Mouse (Mus musculus) CD4-positive, CD25-positive, alpha-beta regulatory T cell, adult 4 months (primary cell): ENCODE measurements around the gene Pak6. TPM values are rescaled to one million over a fixed set of nuclear protein-coding genes. Genes with fewer than 3 reads are reported as not detected.

Source experiments
- ATAC-seq: one replicate; pipeline ENCODE4 v1.8.0; 2017
- polyA plus RNA-seq, 2 experiments: library from polyadenylated mRNA; unstranded; fragments of 100-300 nt; shearing (Covaris generic); gene quantifications; one replicate each; pipeline ENCODE4 v1.2.1; 2017

Gene Pak6
- polyA plus RNA-seq, 2 experiments from 2014 or later = 0.13 to 1.3 TPM

- ATAC-seq = no peak
These were observed 68.9 kb downstream of the Pak6 start for GRCm38 (mm10) chr2:118731981-118732380.

- no peak for ATAC-seq
These were observed 70.2 kb downstream of the Pak6 start for GRCm38 (mm10) chr2:118733341-118733740.

- no peak for ATAC-seq
These were observed 77.2 kb downstream of the Pak6 start for GRCm38 (mm10) chr2:118740341-118740740.

- no peak for ATAC-seq
These were observed 78.1 kb downstream of the Pak6 start for GRCm38 (mm10) chr2:118741183-118741582.

- ATAC-seq = peak; percentile 51
These were observed 80.3 kb downstream of the Pak6 start for GRCm38 (mm10) chr2:118743261-118743943.

- no peak for ATAC-seq
These were observed 81.5 kb downstream of the Pak6 start for GRCm38 (mm10) chr2:118744621-118745020.

- peak; percentile 84 for ATAC-seq
These were observed 82.3 kb downstream of the Pak6 start, which contains the start of gene Inafm2 for GRCm38 (mm10) chr2:118745232-118745884. Gene Inafm2 (plus strand): TSS chr2:118745758.

- ATAC-seq = peak; percentile 32
These were observed 83.1 kb downstream of the Pak6 start for GRCm38 (mm10) chr2:118745915-118746901.

GRCm38 (mm10) chr2:118747301-118747960 lies 84.3 kb downstream of the Pak6 start:
- ATAC-seq = no peak

Other genes starting within 250 kb of the Pak6 start
- 100 to 1,000 TPM; 272 to 283 TPM for gene Srp14, start 183.6 kb upstream of the Pak6 start, polyA plus RNA-seq
- gene Bmf, start 113.6 kb upstream of the Pak6 start, polyA plus RNA-seq = 1 to 10 TPM; 1.3 to 4.2 TPM
- gene Bub1b, start 65.1 kb upstream of the Pak6 start, polyA plus RNA-seq = 10 to 100 TPM in 1 of 2 experiments, 1 to 10 TPM in 1; 3.0 to 11.1 TPM
- not detected for gene Ankrd63, start 40.7 kb downstream of the Pak6 start, polyA plus RNA-seq
- 10 to 100 TPM; 15.7 to 20.8 TPM for gene Plcb2, start 65.1 kb downstream of the Pak6 start, polyA plus RNA-seq
- gene Inafm2, start 82.5 kb downstream of the Pak6 start, polyA plus RNA-seq = 10 to 100 TPM; 18.6 to 20.6 TPM
- not detected for gene Ccdc9b, start 99.4 kb downstream of the Pak6 start, polyA plus RNA-seq
- gene Phgr1, start 109.5 kb downstream of the Pak6 start, polyA plus RNA-seq = not detected
- gene Disp2, start 116.4 kb downstream of the Pak6 start, polyA plus RNA-seq = not detected
- 10 to 100 TPM; 12.8 to 15.2 TPM for gene Knstrn, start 150.7 kb downstream of the Pak6 start, polyA plus RNA-seq
- 10 to 100 TPM; 45.7 to 58.8 TPM for gene Ivd, start 198.7 kb downstream of the Pak6 start, polyA plus RNA-seq
- gene Bahd1, start 237.1 kb downstream of the Pak6 start, polyA plus RNA-seq = 1 to 10 TPM; 2.5 to 3.8 TPM